Mouse (Mus musculus) layer of hippocampus, adult 9-11 months (tissue): ENCODE data around the gene Fam71b.

Source experiments
- DNase-seq: peaks from one replicate; pipeline ENCODE4 v3.0.0; 2022

Fam71b gene

GRCm38 (mm10) chr11:46396167-46396859, at the start of gene Fam71b:
Fam71b (plus strand) TSS chr11:46396559.
- DNase-seq, result no peak

GRCm38 (mm10) chr11:46347756-46348155, 48.6 kb upstream of the Fam71b start:
- DNase-seq, result no peak

GRCm38 (mm10) chr11:46348416-46348815, 47.9 kb upstream of the Fam71b start:
- no peak for DNase-seq

GRCm38 (mm10) chr11:46349681-46350410, 46.5 kb upstream of the Fam71b start:
- no peak for DNase-seq

GRCm38 (mm10) chr11:46358369-46358768, 38.0 kb upstream of the Fam71b start:
- DNase-seq, result no peak

GRCm38 (mm10) chr11:46360991-46361665, 35.2 kb upstream of the Fam71b start:
- DNase-seq, result no peak

GRCm38 (mm10) chr11:46362061-46363022, 34.0 kb upstream of the Fam71b start:
- DNase-seq, result no peak

GRCm38 (mm10) chr11:46363864-46364263, 32.5 kb upstream of the Fam71b start:
- no peak for DNase-seq

- no peak for DNase-seq
Measured at GRCm38 (mm10) chr11:46365744-46366143, 30.6 kb upstream of the Fam71b start.

GRCm38 (mm10) chr11:46366357-46366756, 30.0 kb upstream of the Fam71b start:
- DNase-seq, result no peak

- no peak for DNase-seq
Measured at GRCm38 (mm10) chr11:46370457-46370856, 25.9 kb upstream of the Fam71b start.

GRCm38 (mm10) chr11:46371250-46371649, 25.1 kb upstream of the Fam71b start:
- no peak for DNase-seq

GRCm38 (mm10) chr11:46372331-46372953, 23.9 kb upstream of the Fam71b start:
- no peak for DNase-seq

GRCm38 (mm10) chr11:46373071-46374030, 23.0 kb upstream of the Fam71b start:
- DNase-seq, result no peak

- no peak for DNase-seq
Measured at GRCm38 (mm10) chr11:46375015-46375414, 21.3 kb upstream of the Fam71b start.

GRCm38 (mm10) chr11:46377316-46377715, 19.0 kb upstream of the Fam71b start:
- DNase-seq, result no peak

GRCm38 (mm10) chr11:46377819-46378782, 18.3 kb upstream of the Fam71b start:
- DNase-seq, result no peak

GRCm38 (mm10) chr11:46380097-46380675, 16.2 kb upstream of the Fam71b start:
- DNase-seq, result no peak

GRCm38 (mm10) chr11:46382466-46382865, 13.9 kb upstream of the Fam71b start:
- DNase-seq, result no peak
